Comparison of ENCODE assay signal across 9 mouse cellular contexts in the genomic region with DNA sequence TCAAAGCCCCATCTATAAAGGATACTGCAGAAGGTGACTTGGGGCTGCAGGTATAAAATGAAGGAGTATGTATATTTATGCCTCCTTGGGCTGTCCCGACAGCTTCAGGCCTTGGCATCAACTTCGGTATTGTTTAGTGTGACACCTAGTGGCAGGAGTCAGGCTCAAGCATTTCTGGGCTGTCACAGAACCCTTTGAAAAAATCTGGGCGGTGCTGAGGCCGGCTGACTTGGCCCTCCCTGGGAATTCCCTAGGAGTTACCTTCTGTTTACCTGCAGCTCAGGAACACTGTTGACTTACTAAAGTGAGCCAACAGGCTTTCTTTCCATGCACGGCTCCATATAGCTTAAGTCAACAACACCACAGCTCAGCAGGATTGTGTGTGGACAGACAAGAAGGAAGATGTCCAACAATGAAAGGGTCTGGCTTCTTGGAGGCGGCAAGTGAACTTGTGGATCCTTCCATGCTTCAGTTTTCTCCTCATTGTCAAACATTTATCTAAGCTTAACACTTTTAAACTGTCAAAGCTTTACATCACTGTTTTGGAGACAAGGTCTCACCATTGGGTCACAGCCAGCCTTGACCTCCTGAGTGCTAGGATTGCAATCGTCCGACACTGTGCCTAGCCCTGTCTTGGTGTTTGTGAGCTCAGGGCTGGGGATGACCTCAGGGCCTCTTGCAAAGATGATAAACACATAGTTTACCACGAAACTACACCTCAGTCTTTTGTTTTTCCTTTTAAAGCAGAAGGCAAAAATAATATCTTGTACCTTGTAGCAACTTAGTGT. TPM values are rescaled to one million over a fixed set of nuclear protein-coding genes. Genes with fewer than 3 reads are reported as not detected.
DNase-seq lines count a peak whose midpoint lies in the region; ATAC-seq lines count a peak whose summit lies in the region.
"Had no signal": no experiment of that assay in that cellular context is flagged by ENCODE, and none has a peak within 500 bp of the region (broad histone marks: within the 10 kb centered on the region; RNA-seq: fewer than 3 reads in every experiment).

No protein-coding gene starts in this region.

- no peak for ATAC-seq in neural tube, embryonic 11.5 days (ENCODE audit: insufficient read depth, low FRiP score, low TSS enrichment)

- no peaks in the 10 kb centered on the region; the same call in 1 of the 2 replicates for H3K27me3 ChIP-seq in neural tube, embryonic 11.5 days (ENCODE audit: control insufficient read depth, insufficient read depth, low read length)

- 38% methylated on average over 9 of the region's 9 CpGs for WGBS in neural tube, embryonic 11.5 days

- H3K4me3 ChIP-seq in neural tube, embryonic 11.5 days (ENCODE audit: low read depth, low read length), result no peak overlapping the region
- H3K4me3 ChIP-seq: myocyte had no signal

- H3K9me3 ChIP-seq in neural tube, embryonic 11.5 days (ENCODE audit: control insufficient read depth, low read length), result no peaks in the 10 kb centered on the region

- peaks cover 2% of the 10 kb centered on the region; the same call in 1 of the 2 replicates for H3K36me3 ChIP-seq in neural tube, embryonic 11.5 days (ENCODE audit: control insufficient read depth, insufficient read depth, low read length)

- peaks cover 6% of the 10 kb centered on the region for H3K4me1 ChIP-seq in neural tube, embryonic 11.5 days (ENCODE audit: control insufficient read depth, insufficient read depth, low read length)

- H3K27ac ChIP-seq in neural tube, embryonic 11.5 days (ENCODE audit: low read depth, low read length), result no peak overlapping the region

- no peak overlapping the region for H3K4me2 ChIP-seq in neural tube, embryonic 11.5 days (ENCODE audit: low read depth)

- H3K9ac ChIP-seq in neural tube, embryonic 11.5 days (ENCODE audit: low read length), result no peak overlapping the region

- peak; percentile 60 to 64 for DNase-seq in left cerebral cortex, adult 18-20 months (ENCODE audit: low spot score in 2 of 2)
- DNase-seq in left cerebral cortex, adult 8-10 months (ENCODE audit: low spot score in 2 of 2), result no peak
- DNase-seq in MEL-GATA-1-ER (ENCODE audit: extremely low read depth, low read depth), result peak; percentile 42
- DNase-seq in cerebellum, adult 11-12 months, result peak; percentile 70
- peak; percentile 59 for DNase-seq in gastrocnemius, postnatal 25 days
- peak; percentile 39 to 49 for DNase-seq in layer of hippocampus, postnatal 36 days
- DNase-seq in neural tube, embryonic 11.5 days (ENCODE audit: low spot score), result peak; percentile 65
- peak; percentile 86 for DNase-seq in thymus, postnatal 14 days

RNA-seq across cellular contexts. Expression of a gene that starts 2.9 kb away (rescaled TPM):
- 10 to 100 TPM; 27.2 to 32.0 TPM for total RNA-seq in left cerebral cortex, adult 18-20 months (2021)
- 10 to 100 TPM; 30.4 to 36.8 (median 35.1) TPM for total RNA-seq in left cerebral cortex, adult 8-10 months (2022)
- total RNA-seq in gastrocnemius, postnatal 25 days (2021), result 10 to 100 TPM; 17.8 to 20.8 TPM
- 10 to 100 TPM; 36.5 to 44.3 TPM for total RNA-seq in layer of hippocampus, postnatal 36 days (2021)
- 44.7 and 46.9 TPM in 2 replicates for polyA plus RNA-seq in neural tube, embryonic 11.5 days (2014; fragmentation: Nextera tagmentation; extraction: Ambion mirVana)

Comparison
In these comparisons a context has a peak if more than half of its experiments do, and no peak if none do; other contexts are left out.
1. DNase-seq: peak in left cerebral cortex, adult 18-20 months (2 of 2), MEL-GATA-1-ER (single experiment), cerebellum, adult 11-12 months (single experiment), gastrocnemius, postnatal 25 days (single experiment), layer of hippocampus, postnatal 36 days (2 of 2), neural tube, embryonic 11.5 days (single experiment) and thymus, postnatal 14 days (single experiment); none in left cerebral cortex, adult 8-10 months (0 of 2).